Mouse (Mus musculus) neural tube, embryonic 10.5 days (tissue): ENCODE measurements around the gene Creb5.

ENCODE experiments used
- DNase-seq: peaks from one replicate; pipeline ENCODE4 v3.0.0-alpha.2; 2017; ENCODE audit warnings: low spot score; ENCODE audit errors: extremely low spot score

Creb5 gene

DNA sequence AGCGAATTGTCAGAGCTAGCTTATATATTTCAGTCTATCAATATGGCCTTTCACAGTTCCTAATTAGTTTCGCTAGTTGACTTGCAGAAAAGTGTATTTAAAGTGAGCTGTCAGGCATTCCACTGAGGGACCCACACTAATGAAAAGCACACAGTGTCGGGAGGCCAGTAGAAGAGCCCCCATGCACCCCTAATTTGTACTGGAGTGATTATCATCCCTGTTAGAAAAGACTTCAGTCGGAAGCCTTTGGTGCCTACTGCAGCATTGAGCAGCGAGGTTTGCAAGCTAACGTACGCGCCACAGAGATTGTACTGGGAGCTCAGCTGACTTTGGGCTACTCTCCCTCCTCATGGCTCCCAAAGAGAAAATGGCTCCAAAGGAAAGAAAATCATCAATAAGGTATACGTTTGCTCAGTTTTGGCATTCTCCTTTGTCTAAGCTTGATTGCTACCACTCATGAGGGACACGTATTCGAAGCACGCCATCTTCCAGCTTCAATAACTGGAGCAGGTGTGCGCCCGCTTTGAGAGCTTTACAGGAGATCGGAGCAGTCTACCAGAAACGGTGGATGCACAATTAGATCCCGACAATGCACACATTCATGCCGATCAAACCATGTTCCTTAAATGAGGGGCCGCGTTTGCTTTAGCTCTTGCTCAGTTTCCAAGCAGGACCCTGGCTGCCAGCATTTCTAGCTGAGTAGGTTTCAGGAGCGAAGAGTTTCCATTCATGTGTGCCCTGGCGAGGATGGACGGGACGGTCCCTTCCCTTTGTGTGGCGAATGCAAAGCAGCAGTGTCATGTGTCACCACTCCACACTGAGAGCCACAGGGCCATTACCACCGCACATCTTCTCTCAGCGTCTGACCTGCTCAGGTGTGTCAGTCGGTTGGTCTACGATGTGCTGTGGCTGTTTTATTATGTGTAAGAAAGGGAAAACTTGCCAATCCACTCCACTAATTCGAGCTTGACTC, 354.8 kb downstream of the Creb5 start:
- DNase-seq, result no peak

DNA sequence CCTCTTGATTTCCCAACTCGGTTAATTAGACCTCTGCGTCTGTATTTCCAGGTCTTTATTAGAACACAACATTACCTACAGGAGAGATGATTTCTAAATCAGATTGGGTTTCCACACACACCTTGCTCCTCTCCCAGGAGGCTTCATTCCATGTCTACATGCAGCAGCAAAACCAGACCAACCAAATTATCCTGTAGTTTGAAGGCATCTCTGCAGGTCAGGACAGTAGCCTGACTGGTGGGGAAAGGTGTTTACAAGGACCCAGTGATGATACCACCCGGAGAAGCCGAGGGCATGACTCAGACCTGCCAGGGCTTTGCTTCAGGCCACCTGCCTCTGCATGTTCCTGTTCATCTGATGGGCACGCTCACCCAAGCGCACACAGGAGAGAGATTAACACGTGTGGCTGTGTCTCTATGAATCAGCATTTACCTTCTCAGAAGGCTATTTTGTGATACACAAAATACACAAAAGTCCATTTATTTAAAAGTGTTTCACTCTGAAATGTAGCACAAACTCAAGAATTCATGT, 355.8 kb downstream of the Creb5 start:
- no peak for DNase-seq

DNA sequence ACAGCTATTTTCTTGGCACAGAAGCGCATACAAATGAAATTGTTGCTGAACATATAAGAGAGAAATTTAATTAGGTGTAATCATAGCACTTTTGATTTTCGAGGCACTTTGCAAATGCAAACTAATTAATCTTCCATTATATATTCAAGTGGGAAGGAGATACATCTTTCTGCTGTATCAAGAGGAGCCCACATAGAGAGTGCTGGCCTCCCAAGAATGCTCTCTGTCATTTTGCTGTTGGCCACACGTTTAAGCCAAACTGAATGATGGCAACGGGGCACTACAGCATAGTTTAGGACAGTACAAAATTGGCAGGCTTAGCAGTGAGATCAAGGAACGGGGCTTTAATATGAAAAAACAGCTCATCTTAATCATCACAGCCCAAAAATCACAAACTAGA, 356.4 kb downstream of the Creb5 start:
- no peak for DNase-seq

DNA sequence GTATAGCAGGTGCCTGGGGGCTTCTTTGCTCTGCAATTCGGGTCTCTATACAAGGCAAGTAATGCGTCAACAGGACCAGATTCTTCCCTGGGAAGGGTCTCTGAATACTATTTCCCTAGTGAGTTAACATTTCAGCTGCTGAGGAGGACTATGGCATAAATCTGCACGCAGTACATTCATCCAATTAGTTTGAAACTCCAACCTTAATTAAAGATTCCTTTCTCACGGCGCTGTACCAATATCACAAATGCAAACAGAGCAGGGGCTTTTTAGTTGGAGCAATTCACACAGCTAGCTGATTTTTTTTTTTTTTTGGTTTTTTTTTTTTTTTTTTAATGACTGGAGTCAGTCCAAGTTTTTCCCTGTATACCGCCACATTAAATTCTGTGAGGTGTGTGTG, 357.0 kb downstream of the Creb5 start:
- DNase-seq, result no peak

DNA sequence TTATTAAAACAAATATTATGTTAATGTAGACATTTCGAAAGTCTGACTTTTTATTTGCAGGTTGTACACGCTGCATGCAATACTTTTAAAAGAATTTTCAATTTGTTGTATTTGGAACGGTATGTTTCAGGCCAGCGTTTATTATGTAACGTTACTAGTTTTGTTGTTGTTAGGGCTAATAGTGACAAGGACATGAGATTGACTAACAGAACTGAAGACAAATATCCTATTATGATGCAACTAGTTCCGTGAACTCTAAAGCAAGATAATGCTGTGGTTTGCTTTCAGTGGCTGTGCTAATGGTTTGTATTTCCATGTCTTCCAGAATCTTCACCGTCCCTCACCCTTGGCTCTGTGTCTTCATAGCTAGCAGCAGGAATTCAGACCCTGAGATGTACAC, 357.9 kb downstream of the Creb5 start:
- no peak for DNase-seq

DNA sequence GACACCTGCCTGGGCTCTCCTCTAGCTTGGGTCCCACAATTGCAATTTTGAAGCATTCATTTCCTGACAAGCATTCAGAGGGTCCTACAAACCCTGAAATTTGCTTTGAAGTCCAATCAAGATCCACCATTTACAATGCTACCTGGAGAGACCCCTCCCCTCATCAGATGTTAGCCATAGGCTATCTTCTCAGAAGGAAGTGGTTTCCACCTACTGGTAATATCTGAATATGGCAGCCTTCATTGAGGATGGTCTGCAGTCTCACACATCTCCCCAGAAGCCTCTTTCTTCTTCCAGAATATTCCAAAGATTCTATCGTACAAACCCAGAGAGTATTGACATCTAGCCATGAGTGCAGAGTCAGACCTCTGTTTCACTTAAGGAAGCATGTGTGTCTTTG, 362.7 kb downstream of the Creb5 start:
- DNase-seq, result no peak

DNA sequence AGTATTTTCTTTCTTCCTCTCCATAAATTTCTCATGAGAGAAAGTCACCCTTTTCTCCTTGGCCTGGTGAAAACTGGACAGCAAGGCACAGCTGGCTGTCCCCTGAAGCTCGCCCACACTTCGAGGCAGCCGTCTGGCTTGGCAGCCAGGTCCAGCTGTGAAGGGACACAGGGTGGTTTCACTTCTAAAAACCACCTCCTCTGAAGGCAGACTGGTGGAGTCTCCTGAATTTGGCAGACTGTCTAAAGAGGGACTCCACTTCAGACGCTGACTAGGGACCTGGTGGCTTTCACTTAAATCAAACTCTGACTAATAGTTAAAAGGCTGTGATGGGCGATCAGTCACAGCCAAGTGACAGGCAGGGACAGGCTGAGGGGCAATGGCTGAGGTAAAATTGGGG, 365.6 kb downstream of the Creb5 start:
- no peak for DNase-seq

DNA sequence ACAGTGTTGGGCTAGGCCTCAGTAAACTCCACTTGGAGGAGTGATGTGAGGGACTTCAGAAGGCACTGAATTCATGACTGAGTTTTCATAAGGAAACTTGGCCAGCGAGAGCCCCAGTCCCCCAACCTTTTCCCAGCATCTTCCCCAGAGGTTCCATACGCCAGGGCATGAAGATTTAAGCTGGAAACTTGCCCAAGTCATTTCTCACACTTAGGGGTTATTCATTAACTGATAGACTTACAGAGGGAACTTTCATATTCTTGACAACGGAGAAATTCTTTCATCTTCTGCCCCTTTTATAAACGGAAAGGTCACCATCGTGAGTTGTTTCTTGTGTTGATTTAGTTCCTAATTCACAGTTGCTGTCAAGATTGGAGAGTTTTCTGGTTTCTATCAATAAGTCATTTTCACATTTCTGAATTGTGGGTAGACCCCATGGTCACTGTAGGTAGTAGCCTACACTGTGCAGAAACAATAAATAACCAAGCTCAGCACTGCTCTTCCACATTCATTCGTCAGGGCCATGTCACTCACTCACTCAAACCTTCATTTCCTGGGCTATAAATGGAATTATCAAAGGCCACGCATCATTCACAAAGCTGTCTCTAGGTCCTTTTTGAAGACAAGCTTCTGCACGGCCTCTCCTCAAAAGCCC, 366.8 kb downstream of the Creb5 start:
- DNase-seq, result no peak

DNA sequence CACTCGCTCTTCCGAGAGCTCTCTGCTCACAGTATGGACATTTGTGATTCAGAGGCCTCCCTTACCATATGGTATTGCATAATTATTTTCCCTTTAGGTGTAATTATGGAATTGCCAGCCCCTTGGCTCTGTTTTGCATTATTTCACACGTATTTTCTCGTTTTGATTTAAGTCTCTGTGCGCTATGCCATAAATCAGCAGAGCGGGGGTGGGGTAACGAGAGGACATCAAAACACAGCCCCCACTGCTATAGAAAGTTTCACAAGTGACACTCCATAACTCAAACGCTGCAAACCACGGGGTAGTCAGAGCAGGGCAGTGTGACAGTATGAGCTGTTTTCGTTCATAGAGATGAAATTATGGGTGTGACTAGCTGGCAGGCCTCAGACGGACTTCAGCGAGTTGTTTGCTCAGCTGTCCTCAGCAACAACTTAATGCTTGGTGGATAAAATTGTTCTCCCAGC, 367.3 kb downstream of the Creb5 start:
- DNase-seq, result peak; percentile 37

DNA sequence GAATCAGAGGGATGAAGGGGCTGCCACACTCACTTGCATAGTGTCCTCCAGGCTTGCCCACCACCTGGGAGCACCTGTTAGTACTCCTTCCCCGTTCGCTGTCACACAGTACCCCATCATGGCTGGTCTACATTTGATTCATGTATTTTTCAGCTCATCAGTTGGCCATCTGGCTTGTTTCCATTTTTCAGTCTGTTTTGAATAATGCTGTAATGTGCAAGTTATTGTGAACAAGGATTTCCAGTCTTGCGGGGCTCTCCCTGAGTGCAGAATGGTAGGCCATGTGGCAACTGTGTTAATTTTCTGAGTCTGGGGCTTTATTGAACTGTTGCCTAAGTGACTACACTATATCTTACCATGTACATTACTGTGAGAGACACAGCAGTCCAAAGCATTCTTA, 369.4 kb downstream of the Creb5 start:
- DNase-seq, result no peak

DNA sequence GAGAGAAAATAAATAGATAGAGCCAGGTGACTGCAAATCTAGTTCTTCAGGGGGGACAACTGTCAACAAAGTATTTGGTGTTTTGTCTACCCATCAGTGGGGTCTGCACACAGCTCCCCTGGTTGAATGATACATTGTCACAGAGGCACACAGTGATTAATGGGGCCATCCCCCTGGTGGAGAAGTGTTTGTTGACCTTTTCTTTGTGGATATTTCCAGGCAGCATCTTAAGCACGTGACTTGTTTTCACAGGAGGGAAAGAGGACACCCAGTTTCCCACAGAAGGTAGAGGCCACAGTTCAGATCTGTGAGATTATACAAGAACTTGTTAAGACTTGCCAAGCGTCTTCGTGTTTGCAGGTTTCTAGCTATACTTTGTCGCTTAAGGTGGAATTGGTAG, 370.4 kb downstream of the Creb5 start:
- DNase-seq, result peak; percentile 51

DNA sequence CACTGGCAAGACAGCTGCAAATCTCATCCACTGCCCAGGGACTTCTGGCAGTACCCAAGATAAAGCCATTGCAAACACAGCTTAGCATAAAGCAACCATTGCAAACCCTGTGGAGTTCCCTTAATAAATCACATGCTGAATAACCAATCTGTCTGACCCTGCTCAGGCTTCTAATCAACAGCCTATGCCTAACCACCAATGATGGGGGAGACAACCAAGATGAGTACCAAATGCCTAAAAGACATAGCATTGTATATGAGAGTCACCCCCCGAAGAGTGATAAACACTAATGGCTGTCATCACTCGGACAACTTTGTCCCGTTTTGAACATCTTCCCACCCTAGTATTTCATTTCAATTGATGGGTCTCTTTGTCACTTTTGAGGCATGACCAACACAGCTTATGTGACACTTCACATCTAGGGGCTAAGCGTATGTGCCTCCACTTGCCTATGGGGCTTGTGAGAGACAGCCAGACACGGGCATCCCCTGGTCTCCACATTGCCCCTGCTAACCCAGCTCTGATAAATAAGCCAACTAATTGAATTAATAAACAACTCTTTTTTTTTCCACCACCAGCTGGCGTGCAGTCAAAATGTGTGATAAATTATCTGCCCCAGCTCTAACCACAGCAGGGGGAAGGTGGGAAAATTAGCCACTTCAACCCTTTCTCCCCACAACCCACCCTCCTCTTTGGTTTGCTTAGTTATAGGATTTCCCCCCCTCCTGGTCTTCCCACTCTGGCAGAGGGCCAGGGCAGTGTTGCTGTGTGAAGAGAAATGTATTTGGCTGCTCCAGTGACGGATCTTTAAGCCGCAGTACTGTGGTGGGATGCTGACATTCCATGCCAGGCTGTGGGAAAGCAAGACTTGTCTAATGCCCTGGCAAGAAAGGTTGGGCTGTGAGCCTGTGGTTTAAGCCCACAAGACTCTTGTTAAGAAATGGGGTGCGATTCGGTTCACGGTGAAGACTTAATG, 376.1 kb downstream of the Creb5 start:
- no peak for DNase-seq

DNA sequence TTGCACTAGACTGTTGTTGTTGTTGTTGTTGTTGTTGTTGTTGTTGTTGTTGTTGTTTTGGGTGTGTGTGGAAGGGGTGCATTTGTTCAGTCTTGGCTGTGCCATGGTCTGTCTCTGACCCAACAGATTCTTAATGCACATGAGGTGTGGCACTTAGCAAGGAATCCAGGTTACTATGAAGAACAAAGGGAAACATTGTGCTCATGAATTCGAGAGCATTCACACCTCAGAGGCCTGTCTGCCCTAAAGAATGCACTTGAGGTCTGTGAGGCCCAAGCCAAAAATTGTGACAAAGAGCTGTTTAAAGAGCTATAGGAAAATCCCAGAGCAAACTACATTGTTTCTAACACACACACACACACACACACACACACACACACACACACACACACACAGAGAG, 377.7 kb downstream of the Creb5 start:
- DNase-seq, result no peak

DNA sequence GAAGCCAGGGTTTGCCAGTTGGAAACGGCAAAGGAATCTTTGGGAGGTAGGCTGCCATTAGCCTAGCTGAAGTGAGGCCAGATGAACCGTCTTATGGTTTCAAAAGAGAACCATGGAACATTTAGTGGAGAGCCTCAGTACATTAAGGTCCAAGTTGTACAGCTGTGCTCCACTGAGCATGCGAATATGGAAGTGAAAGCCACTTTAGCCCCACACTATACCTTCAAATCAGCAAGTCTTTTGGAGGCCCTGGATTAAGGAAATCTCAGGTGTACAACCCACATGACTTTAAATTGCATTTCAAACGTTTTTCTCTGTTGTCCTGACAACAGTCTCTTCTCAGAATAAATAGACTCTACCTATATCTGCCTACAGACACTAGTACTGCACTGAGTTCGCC, 379.4 kb downstream of the Creb5 start:
- no peak for DNase-seq

DNA sequence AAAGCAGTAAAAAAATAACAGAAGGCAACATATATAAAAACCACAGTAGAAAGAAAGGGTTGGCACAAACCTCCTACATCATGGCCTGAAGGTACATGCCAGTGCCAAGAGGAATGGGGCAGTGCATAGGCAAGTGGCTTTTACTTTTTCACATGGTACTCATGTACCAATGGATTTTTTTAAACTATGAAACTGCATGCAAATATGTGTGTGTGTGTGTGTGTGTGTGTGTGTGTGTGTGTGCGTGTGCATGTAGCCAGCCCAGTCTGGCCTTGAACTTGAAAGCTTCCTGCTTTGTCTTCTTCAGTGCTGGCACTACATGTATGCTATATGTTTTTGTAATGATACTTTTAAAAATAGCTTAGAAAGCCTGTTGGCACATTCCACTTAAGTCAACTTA, 391.2 kb downstream of the Creb5 start:
- DNase-seq, result no peak

DNA sequence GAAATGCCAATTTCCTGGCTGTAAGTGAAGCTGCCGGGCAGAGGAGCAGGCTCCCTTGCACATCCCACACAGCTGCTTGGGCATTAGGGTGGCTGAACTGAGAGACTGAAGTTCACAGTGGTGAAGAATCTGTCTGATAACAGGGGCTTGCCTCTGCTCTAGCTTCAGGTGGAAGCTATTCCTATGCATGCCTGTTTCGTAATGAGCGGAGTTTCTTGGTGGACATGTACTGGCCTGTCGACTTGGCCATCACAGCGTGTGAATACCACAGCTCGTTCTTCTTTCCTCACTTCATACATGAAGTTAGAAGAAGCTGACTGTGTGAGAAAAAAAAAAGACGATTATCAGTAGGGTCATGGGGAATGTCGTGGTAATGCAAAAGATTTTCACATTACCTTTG, 393.0 kb downstream of the Creb5 start:
- no peak for DNase-seq

DNA sequence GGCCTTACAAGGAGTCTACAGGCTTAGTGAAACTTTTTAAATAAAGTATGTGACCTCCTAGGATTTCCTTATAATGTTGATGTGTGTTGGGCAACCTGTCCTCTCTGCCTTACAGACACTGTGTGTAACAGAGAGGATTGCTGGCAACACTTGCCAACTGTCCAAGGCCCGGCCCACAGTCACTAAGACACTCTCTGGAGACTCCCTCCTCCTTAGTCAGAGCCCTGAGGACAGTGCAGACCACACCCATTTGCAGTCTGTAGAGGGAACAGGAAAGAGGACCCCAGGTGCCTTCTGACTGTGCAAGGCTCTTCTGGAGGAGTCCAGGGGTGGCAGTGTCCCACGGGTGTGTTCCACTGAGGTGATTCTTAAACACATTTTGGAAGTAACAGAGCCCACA, 397.3 kb downstream of the Creb5 start:
- DNase-seq, result no peak

DNA sequence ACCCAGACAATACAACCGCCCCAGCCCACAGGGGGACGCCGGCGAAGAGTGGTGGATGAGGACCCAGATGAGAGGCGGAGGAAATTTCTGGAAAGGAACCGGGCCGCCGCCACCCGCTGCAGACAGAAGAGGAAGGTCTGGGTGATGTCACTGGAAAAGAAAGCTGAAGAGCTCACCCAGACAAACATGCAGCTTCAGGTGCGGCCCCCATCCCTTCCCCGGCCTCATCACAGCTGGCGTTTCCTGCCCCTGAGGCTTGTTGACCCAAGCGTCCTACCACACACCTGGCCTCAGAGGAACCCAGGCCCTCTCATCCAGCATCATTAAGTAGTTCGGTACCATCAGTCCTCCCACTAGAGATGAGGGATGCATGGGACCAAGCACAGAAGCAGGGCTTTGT, 398.3 kb downstream of the Creb5 start:
- no peak for DNase-seq

DNA sequence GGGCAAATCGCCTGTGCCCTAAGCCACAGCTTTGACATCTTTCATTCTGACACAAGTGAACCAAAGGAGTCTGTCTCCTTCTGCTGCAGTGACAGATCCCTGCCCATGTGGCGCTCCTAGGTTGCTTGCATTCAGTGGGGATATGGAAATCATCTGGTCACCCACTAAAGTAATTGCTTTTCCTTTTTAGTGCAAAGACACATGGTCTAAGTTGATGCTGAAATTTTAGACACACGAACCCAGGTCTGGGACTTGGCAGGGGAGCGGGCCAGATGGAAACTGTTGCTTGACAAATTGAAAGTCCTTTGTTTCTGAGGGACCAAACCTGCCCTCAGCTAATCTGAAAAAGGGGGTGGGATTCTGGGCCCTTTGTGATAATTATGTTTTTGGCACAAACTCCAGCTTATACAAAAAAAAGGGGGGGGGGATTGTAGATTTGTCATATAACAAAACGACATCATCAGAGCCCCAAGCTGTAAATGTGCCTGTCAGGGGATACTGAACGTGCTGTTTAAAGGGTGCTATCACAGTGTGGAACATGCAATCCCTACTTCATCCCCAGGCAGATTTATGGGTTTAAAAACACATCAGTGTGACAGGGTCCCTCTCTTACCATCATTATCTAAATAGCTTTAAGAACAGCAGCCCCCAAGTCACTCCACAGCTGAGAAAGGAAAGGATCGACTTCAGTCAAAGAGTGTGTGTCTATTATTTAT, 401.9 kb downstream of the Creb5 start:
- no peak for DNase-seq

DNA sequence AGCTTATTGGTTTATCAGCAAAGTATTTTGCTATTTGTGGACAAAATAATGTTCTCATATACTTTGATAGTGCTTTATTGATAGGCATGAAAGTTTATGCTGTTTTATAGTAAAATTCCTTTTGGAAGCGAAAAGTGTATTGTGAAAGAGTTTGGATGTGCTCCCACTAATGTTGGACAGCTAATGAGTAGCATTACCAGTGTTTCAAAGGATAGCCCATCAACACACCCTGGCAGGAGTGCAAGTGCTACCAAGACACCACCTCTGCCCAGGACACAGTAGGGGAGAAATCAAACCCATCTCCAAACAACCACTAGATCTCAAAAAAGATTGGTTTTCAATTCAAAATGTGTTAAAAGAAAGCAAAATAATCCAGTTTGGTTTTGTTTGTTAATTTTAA, 403.9 kb downstream of the Creb5 start:
- no peak for DNase-seq

DNA sequence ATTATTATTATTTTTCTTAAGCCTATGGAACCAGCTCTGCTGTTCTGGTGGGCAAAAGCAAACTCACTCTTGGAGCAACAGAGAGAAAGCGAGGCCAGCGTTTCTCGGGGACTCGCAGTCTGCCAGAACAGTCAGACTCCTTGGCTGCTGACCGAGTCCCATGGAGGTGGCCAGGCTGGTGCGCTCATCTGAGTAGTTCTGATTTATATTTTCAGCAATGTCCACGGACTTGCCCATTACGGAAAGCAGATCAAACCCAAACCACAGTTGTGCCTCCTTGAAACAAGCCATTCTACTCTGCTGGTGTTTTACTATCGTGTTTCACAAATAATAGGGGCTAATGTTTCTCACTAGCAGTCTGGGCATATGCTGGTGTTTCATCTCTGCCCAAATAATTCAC, 408.1 kb downstream of the Creb5 start:
- DNase-seq, result no peak
